Mouse (Mus musculus) stomach, postnatal 0 days (tissue): ENCODE measurements at regions not wholly inside any gene's neighbourhood (a gene's known extent, or its start where the extent isn't known, plus 50 kb on each side); places are given as distances from the start of the nearest gene placed in this dataset.

ENCODE experiments used
- CTCF ChIP-seq: IDR thresholded peaks from 2 replicates; pipeline ENCODE4 v1.5.1; 2016; ENCODE audit warnings: antibody characterized with exemption, low read depth, mild to moderate bottlenecking, moderate library complexity
- EP300 ChIP-seq: optimal IDR thresholded peaks from 2 replicates; pipeline ENCODE3; 2016; ENCODE audit warnings: antibody characterized with exemption

DNA sequence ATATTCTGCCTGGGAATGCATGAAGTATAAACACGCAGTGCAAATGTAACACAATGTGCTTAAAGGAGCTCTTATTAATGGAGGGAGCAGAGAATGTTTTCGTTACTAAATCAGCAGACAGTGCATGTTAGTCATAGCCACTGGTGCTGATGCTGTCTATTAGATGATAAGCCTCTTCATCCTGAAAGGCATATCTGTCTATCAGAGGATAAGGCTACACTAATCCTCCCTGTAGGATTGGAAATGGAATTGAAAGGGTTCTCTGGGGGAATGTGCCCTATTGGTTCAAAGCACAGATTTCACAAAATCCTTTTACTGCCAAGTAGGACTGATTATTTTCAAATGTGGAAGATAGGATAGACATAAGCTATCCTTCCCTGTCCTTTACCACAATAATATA lies 763.4 kb upstream of the Gm10800 start:
- TF ChIP-seq EP300 = no peak
- no peak for TF ChIP-seq CTCF
